Mouse (Mus musculus) brain, embryonic 14.5 days (tissue): ENCODE results near the gene Gkap1.

Source experiments
- CTCF ChIP-seq: fragments of 200-500 bp; IDR thresholded peaks from 2 replicates; pipeline ENCODE4 v1.5.1; 2012; ENCODE audit warnings: inconsistent platforms, mild to moderate bottlenecking, moderate library complexity, borderline replicate concordance; ENCODE audit not compliant: insufficient read depth, insufficient read length; ENCODE audit errors: extremely low read depth
- POLR2A ChIP-seq: fragments of 200-500 bp; IDR thresholded peaks from 2 replicates; pipeline ENCODE4 v1.6.1; 2012; ENCODE audit warnings: mild to moderate bottlenecking, inconsistent platforms, borderline replicate concordance; ENCODE audit not compliant: poor library complexity, insufficient read depth, insufficient read length, severe bottlenecking; ENCODE audit errors: extremely low read depth

DNA sequence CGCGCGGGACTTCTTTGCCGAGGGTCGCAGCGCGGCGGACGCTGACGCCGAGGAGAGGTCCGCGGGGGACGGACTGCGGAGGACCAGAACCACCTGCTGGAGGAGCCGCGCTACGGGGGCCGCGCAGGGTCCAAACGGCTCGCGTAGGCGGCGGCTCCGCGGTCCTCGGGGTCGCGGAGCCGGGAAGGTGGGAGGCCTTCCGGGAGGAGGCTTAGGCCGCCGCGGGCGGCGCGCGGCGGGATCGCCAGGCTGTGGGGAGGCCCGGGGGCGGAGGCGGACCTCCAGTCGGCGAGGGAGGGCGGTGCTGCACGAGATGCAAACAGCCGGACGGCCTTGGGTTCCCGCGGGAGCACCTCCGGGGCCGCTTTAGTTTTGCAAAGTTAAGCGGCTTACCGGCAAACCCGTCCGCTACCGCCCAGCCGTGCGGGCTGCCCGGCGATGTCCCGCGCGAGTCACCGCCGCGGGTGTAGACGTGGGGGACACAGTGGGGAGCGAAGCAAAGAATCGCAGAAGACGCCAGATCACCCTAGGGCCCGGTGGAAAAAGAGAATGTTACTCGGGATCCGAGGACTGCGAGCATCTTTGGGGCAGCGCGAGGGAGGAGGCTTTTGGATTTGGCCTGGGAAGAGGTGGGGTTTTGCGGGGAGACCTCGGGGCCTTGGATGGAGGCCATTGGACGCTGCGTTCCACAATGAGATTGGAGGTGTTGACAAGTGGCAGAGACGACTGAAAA lies 1.1 kb downstream of the Gkap1 start:
- TF ChIP-seq CTCF, result no peak
- no peak for TF ChIP-seq POLR2A
